Mouse (Mus musculus): ENCODE data around the gene Gm10401. TPM values are rescaled to one million over a fixed set of nuclear protein-coding genes. Genes with fewer than 3 reads are reported as not detected.

Gene Gm10401
- 1 to 10 TPM in 1 of 2 experiments, not detected in 1; 4.3 TPM for polyA plus RNA-seq (2017; shearing (Covaris generic))

DNA sequence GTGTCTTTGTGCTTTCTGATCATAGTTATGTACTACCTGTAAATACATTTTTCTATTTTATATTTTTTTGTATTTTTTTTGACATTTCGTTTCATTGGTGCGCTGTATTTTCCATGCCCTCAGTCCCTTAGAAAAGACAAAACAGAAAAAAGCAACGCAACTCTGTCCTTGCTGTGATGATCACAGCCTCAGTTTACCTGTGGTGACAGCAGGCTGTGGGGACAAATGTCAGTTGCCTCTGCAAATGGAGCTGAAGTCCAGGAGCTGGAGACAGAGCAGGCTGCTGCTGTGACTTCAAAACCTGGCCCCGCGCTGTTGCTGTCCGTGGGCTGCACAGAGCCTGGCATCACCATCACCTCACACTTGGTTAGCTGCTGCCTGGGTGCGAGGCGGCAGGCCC, at the start of gene Gm10401:
Gm10401 (minus strand) TSS at position 101 of the 400 bp plus-strand sequence.

DNA sequence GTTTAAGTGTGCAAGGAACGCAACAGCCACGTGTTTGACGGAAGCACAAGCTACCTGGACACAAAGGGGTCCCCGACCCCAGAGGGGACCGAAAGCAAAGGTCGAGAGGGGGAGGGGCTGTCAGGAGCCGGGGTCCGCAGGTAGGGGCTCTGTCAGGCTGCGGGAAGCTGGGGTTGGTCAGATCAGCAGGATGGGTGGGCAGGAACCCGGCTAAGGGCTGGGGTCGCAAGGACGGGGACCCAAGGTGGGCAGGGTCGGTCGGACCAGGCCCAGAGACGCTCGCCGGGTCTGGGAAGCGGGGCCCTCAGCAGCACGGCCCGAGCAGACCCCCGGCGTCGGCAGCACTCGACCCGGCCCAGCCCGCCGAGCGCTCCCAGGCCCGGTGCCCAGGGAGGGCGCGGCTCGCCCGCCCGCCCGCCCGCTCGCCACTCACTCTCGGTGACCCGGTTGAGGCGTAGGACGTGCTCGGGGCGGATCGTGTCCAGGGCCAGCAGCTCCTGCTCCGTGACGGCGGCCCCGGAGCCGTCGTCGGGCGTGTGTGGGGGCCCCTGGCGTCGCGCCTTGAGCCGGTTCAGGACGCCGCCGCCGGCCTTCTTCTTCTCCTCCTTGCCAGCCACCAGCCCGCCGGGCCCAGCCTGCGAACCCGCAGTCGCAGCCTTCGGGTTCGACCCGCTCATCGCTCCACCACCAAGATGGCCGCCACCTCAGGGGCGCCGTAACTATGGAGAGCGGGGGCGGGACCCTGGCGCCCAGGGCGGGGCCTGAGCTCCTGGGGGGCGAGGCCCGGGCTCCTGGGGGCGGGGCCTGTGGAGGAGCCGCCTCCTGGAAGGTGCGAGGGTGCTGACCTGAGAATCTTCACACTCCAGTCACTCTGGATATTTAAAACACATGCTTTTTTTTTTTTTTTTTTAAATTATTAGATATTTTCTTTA, 36.4 kb upstream of the Gm10401 start, which contains the start of gene Unc119b:
Unc119b (minus strand) TSS at position 742 of the 932 bp plus-strand sequence.

DNA sequence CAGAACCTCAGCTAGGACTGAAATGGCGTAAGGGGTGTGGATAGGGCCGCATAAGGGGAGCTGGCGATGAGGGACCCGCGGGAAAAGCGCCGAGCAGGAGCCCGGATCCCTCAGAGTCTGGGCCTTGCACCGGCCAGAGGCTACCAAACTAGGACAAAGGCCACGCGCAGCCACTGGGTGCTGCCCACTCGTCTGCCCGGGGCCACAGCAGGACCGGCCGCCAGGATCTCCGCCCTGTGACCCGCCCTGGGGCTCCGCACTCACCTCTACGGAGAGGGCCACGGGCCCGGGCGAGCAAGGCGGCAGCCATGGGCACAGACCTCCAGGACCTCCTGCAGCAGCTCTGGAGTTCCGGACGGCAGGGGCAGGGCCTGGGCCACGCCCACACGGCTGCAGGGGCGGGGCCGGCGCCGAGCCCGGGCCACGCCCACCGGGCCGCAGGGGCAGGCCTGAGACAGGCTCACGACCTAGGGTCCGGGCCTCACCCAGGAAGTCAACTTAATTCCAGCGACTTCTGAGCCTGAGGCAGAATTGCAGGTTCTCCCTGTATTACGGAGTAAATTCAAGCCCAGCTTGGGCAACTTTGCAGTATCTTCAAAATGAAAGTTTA, 21.0 kb upstream of the Gm10401 start, which contains the start of gene Acads:
Acads (minus strand) TSS at position 386 of the 610 bp plus-strand sequence.

Other genes starting within 250 kb of the Gm10401 start
- gene 4930519G04Rik, start 244.6 kb downstream of the Gm10401 start, polyA plus RNA-seq (2017; shearing (Covaris generic)), result 1 to 10 TPM in 1 of 2 experiments, under 1 TPM in 1; 0.16 to 1.2 TPM
- gene Gm9936, start 239.6 kb downstream of the Gm10401 start, polyA plus RNA-seq (2017; shearing (Covaris generic)), result under 1 TPM in 1 of 2 experiments, not detected in 1; 0.33 TPM
- gene Oasl2, start 201.4 kb downstream of the Gm10401 start, polyA plus RNA-seq (2017; shearing (Covaris generic)), result 10 to 100 TPM; 11.3 to 19.1 TPM
- 1 to 10 TPM; 4.0 to 7.8 TPM for gene Oasl1, start 175.1 kb downstream of the Gm10401 start, polyA plus RNA-seq (2017; shearing (Covaris generic))
- gene 2210016L21Rik, start 156.1 kb downstream of the Gm10401 start, polyA plus RNA-seq (2017; shearing (Covaris generic)), result 10 to 100 TPM; 44.4 to 51.4 TPM
- under 1 TPM in 1 of 2 experiments, not detected in 1; 0.11 TPM for gene Hnf1a, start 127.2 kb downstream of the Gm10401 start, polyA plus RNA-seq (2017; shearing (Covaris generic))
- 10 to 100 TPM; 59.1 to 69.8 TPM for gene Sppl3, start 87.2 kb downstream of the Gm10401 start, polyA plus RNA-seq (2017; shearing (Covaris generic))
- gene Acads, start 21.1 kb upstream of the Gm10401 start, polyA plus RNA-seq (2017; shearing (Covaris generic)), result 10 to 100 TPM; 29.1 to 35.3 TPM
- gene Unc119b, start 36.7 kb upstream of the Gm10401 start, polyA plus RNA-seq (2017; shearing (Covaris generic)), result 10 to 100 TPM; 55.6 to 59.5 TPM
- gene Mlec, start 59.9 kb upstream of the Gm10401 start, polyA plus RNA-seq (2017; shearing (Covaris generic)), result 10 to 100 TPM; 79.0 to 95.9 TPM
- gene Cabp1, start 96.1 kb upstream of the Gm10401 start, polyA plus RNA-seq (2017; shearing (Covaris generic)), result not detected
- gene Pop5, start 137.5 kb upstream of the Gm10401 start, polyA plus RNA-seq (2017; shearing (Covaris generic)), result 100 to 1,000 TPM; 180 to 186 TPM
- 100 to 1,000 TPM; 122 to 124 TPM for gene Rnf10, start 174.6 kb upstream of the Gm10401 start, polyA plus RNA-seq (2017; shearing (Covaris generic))
- 10 to 100 TPM; 41.6 to 49.5 TPM for gene Coq5, start 181.4 kb upstream of the Gm10401 start, polyA plus RNA-seq (2017; shearing (Covaris generic))
- gene Dynll1, start 202.7 kb upstream of the Gm10401 start, polyA plus RNA-seq (2017; shearing (Covaris generic)), result 100 to 1,000 TPM; 508 to 740 TPM
- gene Srsf9, start 228.9 kb upstream of the Gm10401 start, polyA plus RNA-seq (2017; shearing (Covaris generic)), result 100 to 1,000 TPM; 121 to 126 TPM
- gene Gatc, start 242.9 kb upstream of the Gm10401 start, polyA plus RNA-seq (2017; shearing (Covaris generic)), result 10 to 100 TPM; 23.4 to 25.1 TPM
- 10 to 100 TPM; 47.3 to 52.3 TPM for gene Triap1, start 242.9 kb upstream of the Gm10401 start, polyA plus RNA-seq (2017; shearing (Covaris generic))